Mouse (Mus musculus) embryo, embryonic 10 days (tissue): ENCODE results near the gene C1d.
"Not testable (repeated sequence)": the region's sequence is repeated elsewhere in the genome, so short reads cannot be mapped to it uniquely, and the experiment has no call there.

Experiments
- DNase-seq: peaks from one replicate; pipeline ENCODE4 v3.0.0-alpha.2; 2015; ENCODE audit warnings: low spot score

C1d gene

GRCm38 (mm10) chr11:17257443-17257842, at the start of gene C1d:
C1d (plus strand) TSS chr11:17257579.
- DNase-seq, result peak; percentile 99

GRCm38 (mm10) chr11:17211258-17212140, 45.9 kb upstream of the C1d start, which contains the start of gene Pno1:
Pno1 (minus strand) TSS chr11:17211568.
- peak; percentile 98 for DNase-seq

DNA sequence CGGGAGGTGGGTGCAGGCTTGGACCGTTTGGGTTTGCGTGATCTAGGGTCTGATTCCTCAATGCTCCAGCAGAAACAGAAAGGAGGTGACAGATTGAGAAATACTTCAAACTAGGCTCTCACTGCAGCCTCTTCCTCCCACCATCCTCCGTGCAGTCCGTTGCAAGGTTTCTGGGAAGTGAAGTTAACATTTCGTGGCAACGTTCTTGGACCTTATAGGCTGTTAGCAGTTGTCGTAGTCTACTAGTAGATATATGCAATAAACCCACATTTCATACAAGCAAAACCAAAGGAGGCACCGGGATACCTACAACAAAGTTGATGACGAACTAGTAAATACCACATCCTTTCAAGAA, 45.3 kb upstream of the C1d start:
- no peak for DNase-seq

GRCm38 (mm10) chr11:17212903-17213509, 44.4 kb upstream of the C1d start:
- no peak for DNase-seq

- no peak for DNase-seq
Measured at GRCm38 (mm10) chr11:17215475-17215874, 41.9 kb upstream of the C1d start.

DNA sequence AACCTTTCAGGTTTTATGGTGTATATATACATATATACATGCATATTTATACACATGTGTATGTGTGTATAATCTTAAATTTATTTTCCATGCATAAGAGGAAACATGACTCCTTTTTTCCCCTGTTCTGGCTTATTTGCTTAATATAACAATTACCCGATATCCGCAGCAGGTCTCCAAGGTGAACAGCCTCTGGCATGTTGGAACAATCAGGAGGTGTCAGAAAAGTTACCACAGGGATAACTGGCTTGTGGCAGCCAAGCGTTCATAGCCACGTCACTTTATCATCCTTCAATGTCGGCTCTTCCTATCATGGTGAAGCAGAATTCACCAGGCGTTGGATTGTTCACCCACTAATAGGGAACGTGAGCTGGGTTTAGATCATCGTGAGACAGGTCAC, 36.3 kb upstream of the C1d start:
- no peak for DNase-seq

DNA sequence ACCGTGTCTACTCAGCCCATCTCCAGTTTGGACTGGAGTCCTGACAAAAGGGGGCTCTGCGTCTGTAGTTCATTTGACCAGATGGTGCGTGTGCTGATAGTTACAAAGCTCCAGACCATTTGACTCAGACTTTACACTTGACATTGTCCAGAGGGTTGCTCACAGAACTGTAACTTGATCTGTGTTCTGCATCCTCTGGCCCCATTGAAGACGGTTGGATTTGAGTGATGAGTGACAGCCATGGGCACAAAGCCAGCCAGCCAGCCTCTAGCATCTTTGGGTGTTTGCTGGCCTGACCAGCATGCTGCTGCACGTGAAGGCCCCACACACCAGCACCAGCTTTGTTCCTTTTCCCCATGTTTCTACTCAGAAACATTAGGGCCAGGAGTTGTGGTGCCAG, 24.6 kb upstream of the C1d start:
- peak; percentile 10 for DNase-seq

DNA sequence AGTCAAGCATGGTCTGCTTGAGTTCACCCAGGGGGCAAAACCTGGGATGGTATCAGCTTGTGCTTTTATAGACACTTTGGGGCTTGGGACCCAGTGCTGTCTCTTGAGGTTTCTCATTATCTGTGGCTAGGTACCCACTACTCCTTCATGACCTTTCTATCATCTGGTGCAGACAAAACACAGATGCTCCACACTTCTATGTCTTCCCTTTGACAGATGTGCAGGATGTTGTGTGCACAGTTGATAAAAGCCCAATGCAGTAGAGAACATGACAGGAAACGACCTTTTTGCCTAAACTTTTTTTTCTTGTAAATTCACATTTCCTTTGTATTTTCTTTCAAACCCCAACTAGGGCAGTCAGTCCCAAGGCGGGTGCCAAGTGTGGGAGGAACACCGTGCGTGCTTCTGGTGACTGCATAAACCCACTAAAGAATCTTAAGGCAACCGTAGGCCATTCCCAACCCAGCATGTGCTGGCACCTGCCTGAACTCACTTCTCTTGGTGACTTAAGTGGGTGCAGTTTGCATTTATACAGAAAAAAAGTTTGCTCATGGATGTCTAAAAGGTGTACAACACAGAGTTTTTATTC, 20.8 kb upstream of the C1d start:
- DNase-seq, result no peak

DNA sequence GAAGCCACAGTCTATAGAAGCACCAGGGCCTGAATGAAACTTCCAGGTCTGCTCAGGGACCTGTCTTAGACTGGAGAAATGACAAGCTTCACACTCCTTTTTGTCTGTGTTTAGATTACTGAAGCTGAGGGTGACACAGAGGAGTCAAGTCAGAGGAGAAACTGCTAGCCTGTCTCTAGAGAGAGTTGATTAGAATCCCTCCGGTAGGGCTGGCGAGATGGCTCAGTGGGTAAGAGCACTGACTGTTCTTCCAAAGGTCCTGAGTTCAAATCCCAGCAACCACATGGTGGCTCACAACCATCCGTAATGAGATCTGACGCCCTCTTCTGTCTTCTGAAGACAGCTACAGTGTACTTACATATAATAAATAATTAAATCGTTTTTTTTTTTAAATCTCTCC, 18.8 kb upstream of the C1d start:
- DNase-seq, result not testable (repeated sequence)

DNA sequence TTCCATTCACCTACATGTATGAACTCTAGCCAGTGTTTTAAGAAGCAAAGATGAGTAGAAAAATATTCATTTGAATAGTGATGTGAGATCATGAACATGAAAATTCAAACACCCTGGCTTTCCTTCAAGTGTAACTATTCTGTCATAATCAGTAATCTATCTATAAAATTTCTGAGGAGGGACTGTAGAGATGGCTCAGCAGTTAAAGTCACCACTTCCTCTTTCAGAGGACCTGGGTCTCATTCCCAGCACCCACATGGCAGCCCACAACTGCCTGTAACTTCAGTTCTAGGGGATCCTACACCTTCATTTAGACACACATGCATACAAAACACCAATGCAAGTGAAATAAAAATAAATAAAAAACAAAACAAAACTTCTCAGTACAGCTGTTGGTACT, 8.7 kb upstream of the C1d start:
- no peak for DNase-seq

- DNase-seq, result peak; percentile 15
Measured at GRCm38 (mm10) chr11:17256813-17257365, 490 bp upstream of the C1d start.

DNA sequence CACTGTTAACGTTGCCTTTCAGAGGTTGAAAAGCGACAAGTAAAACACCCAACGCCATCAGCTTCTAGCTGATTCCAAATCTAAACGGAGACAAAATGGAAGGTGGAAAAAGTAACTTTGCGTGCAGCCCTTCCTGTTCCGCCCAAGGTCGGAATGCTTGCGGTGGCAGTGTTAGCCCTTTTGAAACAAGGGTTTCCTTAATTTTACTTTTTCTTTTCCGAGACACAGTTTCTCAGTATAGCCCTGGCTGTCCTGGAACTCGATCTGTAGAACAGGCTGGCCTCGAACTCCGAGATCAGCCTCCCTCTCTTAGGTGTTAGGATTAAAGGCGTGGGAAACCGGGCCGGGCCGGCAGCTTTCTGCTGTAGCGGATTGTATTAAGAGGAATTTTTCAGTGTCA, 482 bp downstream of the C1d start:
- peak; percentile 36 for DNase-seq

DNA sequence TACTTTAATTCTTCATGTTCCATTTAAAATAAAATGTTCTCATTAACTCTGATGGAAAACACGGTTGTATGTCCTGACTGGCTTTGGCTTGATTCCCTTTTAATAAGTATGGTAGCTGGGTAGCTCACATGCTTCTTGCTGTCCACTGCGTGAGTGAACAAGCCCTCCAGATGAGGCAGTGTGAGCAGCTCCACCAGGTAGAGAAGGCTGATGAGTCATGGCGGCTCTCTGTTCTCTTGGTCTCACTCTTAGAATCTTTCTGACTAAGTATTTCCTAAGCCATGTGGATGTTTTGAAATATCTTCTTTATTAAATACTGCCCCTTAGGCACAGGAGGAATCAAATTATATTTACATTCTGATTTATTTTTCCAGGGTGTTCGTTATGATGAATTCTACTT, 9.8 kb downstream of the C1d start:
- no peak for DNase-seq

DNA sequence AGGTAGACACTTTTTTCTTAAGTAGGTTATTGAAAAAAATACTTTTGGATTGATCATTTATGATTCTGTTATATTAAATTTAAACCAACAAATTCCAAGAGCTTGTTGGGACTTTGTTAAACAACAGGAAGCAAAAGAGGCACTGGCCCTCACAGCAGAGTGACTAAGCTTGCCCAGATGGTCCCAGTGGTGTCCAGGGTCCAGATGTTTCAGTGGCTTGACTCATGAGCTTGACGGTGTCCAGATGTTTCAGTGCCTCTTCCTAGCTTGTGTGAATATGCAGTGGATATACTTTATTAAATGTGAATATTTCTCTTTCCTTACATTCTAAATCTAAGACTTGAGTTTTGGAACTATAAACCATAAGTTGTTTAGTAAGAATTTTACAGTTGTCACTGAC, 11.4 kb downstream of the C1d start:
- DNase-seq, result no peak

- peak; percentile 82 for DNase-seq
Measured at GRCm38 (mm10) chr11:17279959-17280358, 22.6 kb downstream of the C1d start.

- DNase-seq, result no peak
Measured at GRCm38 (mm10) chr11:17284055-17284454, 26.7 kb downstream of the C1d start.

DNA sequence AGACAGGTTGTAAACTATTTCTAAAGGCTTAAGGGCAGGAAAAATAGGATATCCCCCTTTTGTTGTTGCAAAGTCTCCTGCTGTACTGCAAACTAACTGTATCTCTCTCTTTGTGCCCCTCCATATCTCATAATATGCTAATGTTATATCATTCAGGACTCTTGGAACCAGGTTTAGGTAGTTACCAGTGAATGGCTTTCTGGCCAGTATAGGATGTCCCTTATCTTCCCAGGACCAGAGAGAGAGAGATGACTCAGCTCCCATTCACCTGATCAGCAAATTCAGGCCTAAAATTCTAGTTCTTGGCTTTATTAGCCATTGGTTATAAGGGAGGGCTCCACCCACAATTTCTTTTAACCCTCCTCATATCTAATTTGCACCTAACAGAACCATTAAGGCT, 31.5 kb downstream of the C1d start:
- DNase-seq, result no peak

GRCm38 (mm10) chr11:17306007-17306891, 48.9 kb downstream of the C1d start:
- no peak for DNase-seq

DNA sequence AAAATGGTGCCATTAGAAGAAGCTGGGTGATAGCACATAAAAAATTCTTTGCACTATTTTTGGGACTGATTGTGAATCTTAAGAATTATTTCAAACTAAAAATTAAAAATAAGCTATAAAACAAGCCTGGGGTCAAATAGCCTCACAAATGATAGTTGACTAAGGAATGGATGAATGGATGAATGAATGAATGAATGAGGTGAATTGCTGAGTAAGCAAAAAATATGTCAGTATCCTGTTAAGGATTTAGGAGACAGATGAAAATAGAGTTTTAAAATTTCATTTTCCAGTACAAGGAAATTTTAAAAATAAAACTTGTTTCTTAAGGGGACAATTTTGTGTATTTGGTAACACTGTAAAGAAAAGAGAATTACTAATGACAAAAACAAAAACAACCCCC, 50.1 kb downstream of the C1d start:
- no peak for DNase-seq
